Mouse (Mus musculus) hindbrain, postnatal 0 days (tissue): ENCODE measurements around the gene Olfr462. TPM values are rescaled to one million over a fixed set of nuclear protein-coding genes. Genes with fewer than 3 reads are reported as not detected.

Experiments used
- ATAC-seq: fragments of 200-750 bp; cut with Nextera tagmentation; 2 replicates; pipeline ENCODE4 v1.8.0; 2017; ENCODE audit warnings: mild to moderate bottlenecking, moderate TSS enrichment, moderate library complexity
- DNase-seq: peaks from one replicate; pipeline ENCODE4 v3.0.0-alpha.2; 2015; ENCODE audit warnings: low spot score
- H3K27ac ChIP-seq: fragments of 300-500 bp; sonication (generic); 2 replicates; pipeline ENCODE4 v1.5.1; 2014; ENCODE audit warnings: mild to moderate bottlenecking
- H3K27me3 ChIP-seq: fragments of 300-500 bp; sonication (generic); 2 replicates; pipeline ENCODE4 v1.6.1; 2014; ENCODE audit warnings: low read length, mixed read lengths; ENCODE audit not compliant: insufficient read depth
- H3K36me3 ChIP-seq: fragments of 300-500 bp; sonication (generic); 2 replicates; pipeline ENCODE4 v1.6.1; 2014; ENCODE audit warnings: low read length, mixed read lengths; ENCODE audit not compliant: insufficient read depth
- H3K4me1 ChIP-seq: fragments of 300-500 bp; sonication (generic); 2 replicates; pipeline ENCODE4 v1.6.1; 2014; ENCODE audit warnings: antibody characterized with exemption, low read length, mixed read lengths; ENCODE audit not compliant: insufficient read depth
- H3K4me2 ChIP-seq: fragments of 300-500 bp; sonication (generic); 2 replicates; pipeline ENCODE4 v1.6.1; 2014; ENCODE audit warnings: low read depth, mild to moderate bottlenecking, low read length, moderate library complexity, mixed read lengths
- H3K4me3 ChIP-seq: fragments of 300-500 bp; sonication (generic); 2 replicates; pipeline ENCODE4 v1.5.1; 2014; ENCODE audit warnings: low read length
- H3K9ac ChIP-seq: fragments of 300-500 bp; sonication (generic); replicated peaks from 2 replicates; pipeline ENCODE4 v1.6.1; 2014; ENCODE audit warnings: mild to moderate bottlenecking, low read length, moderate library complexity, mixed read lengths
- H3K9me3 ChIP-seq: fragments of 300-500 bp; sonication (generic); 2 replicates; pipeline ENCODE4 v1.6.1; 2016; ENCODE audit warnings: low read length, mixed read lengths
- CTCF ChIP-seq: IDR thresholded peaks from 2 replicates; pipeline ENCODE4 v1.5.1; 2016; ENCODE audit warnings: antibody characterized with exemption, control low read depth, low read depth
- WGBS: fragments of 180-500 bp; shearing (Covaris S2); extraction: QIAGEN DNeasy Blood & Tissue Kit; methylation state at CpG from one replicate; pipeline ENCODE4 v1.1.7; 2014; 5-methylcytosine and 5-hydroxymethylcytosine counted together
- polyA plus RNA-seq: library from polyadenylated mRNA; unstranded; fragments of >200 nt; fragmentation: Nextera tagmentation; extraction: Ambion mirVana; gene quantifications from 2 replicates; pipeline ENCODE4 v1.2.1, GENCODE M21; 2015
- total RNA-seq: library from RNA; depleted of rRNA; stranded (reverse); fragments of >200 nt; gene quantifications from 2 replicates; pipeline ENCODE4 v1.2.3, GENCODE M21; 2014

Gene Olfr462
- total and polyA plus RNA-seq, 2 experiments from 2014 or later, result not detected

DNA sequence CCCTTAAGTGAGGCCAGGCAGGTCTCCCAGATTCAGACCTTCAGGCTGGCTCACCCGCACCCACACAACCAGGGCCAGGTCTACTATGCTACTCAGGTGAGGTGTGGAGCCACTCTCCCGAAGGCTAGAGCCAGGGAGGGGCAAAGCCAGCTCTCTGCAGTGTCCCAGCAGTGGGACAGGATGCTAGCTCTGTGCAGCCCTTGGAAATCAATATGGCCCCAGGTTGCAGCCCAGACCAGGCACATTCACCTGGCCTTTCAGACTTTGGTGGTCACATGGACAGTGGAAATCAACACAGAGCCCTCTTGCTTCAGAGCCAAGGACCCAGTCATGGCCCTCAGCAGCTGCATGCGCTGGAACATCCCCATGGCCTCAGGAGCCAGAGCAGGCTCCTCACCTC, 12.3 kb upstream of the Olfr462 start:
- no peaks in the 10 kb centered on the region for H3K4me1 ChIP-seq
- TF ChIP-seq CTCF, result no peak
- 86% methylated on average over 3 of the region's 3 CpGs for WGBS
- H3K9ac ChIP-seq, result no peak overlapping the region
- DNase-seq (no peak), ATAC-seq (no peak)
- H3K4me2 ChIP-seq, result no peak overlapping the region
- no peaks in the 10 kb centered on the region for H3K9me3 ChIP-seq
- H3K4me3 ChIP-seq, result no peak overlapping the region
- no peaks in the 10 kb centered on the region for H3K36me3 ChIP-seq
- no peaks in the 10 kb centered on the region for H3K27me3 ChIP-seq
- no peak overlapping the region for H3K27ac ChIP-seq

DNA sequence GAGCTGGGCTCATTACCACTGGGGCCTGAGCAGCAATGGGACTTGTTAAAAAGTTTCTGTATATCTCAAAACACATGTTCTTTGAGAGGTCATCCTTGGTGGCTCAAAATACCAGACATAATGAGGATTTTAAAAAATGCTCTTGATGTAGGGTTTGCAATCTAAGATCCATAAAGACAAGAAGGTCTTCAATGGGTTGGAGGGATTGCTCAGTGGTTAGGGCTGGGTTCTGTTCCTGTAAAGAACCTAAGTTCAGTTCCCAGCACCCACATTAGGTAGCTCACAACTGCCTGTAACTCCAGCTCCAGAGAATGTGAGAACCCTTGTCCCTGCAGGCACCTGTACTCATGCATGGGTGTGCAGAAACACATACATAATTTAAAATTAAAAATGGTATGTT, 5.2 kb upstream of the Olfr462 start, which contains the start of gene Olfr463:
Olfr463 (minus strand) TSS at position 101 of the 400 bp plus-strand sequence.
- ATAC-seq (no peak), DNase-seq (no peak)
- Histone ChIP-seq H3K4me2 (no peak within 1 kb of the TSS), H3K9me3 (no peaks in the 10 kb centered on the region), H3K9ac (no peak within 1 kb of the TSS), H3K36me3 (no peaks in the 10 kb centered on the region), H3K4me1 (no peaks in the 10 kb centered on the region), H3K4me3 (no peak within 1 kb of the TSS), H3K27ac (no peak within 1 kb of the TSS), H3K27me3 (no peaks in the 10 kb centered on the region)
- TF ChIP-seq CTCF, result no peak

DNA sequence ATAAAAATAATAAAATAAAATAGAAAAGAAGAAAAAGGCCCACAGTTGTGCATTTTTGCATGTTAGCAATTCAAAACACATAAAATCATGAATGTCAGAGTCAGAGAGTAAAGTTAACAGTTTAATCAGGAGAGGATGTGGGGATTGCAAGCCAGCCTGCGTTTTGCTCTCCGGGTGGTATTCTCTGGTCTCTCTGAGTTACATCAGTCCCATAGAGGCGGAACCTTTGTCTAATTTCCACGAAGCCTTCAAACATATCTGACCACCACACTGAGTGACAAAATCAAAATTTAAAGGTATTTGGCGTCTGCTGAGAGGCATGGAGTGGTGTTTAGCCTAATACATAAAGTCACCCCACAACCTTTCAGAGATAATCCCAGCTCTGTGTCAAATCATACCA, 7.2 kb downstream of the Olfr462 start:
- Histone ChIP-seq H3K9me3 (no peaks in the 10 kb centered on the region), H3K27ac (no peak overlapping the region), H3K9ac (no peak overlapping the region), H3K4me2 (no peak overlapping the region), H3K27me3 (no peaks in the 10 kb centered on the region), H3K4me1 (no peaks in the 10 kb centered on the region), H3K4me3 (no peak overlapping the region), H3K36me3 (no peaks in the 10 kb centered on the region)
- 81% methylated on average over 5 of the region's 5 CpGs for WGBS
- DNase-seq (no peak), ATAC-seq (no peak)
- no peak for TF ChIP-seq CTCF

DNA sequence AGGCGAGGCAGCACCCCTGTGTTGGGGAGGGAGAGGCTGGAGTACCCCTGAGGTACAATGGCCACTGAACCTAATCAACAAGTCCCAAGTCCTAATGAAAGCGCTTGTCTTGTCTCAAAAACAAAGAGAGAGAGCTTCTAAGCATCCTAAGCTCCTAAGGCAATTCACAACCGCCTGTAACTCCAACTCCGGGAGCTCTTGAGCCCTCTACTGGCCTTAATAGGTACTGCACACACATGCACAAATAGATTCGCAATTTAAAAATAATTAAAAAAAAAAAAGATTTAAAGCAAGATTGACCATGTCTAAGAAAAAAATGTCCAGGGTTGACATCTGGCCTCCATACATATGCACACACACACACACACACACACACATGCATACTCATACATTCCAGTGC, 8.6 kb downstream of the Olfr462 start:
- DNase-seq (peak; percentile 54), ATAC-seq (no peak)
- Histone ChIP-seq H3K27me3 (no peaks in the 10 kb centered on the region), H3K27ac (no peak overlapping the region), H3K4me1 (no peaks in the 10 kb centered on the region), H3K4me2 (no peak overlapping the region), H3K9ac (no peak overlapping the region), H3K36me3 (no peaks in the 10 kb centered on the region), H3K9me3 (no peaks in the 10 kb centered on the region), H3K4me3 (no peak overlapping the region)
- 52% methylated on average over 5 of the region's 5 CpGs for WGBS
- peak; percentile 74 for TF ChIP-seq CTCF

DNA sequence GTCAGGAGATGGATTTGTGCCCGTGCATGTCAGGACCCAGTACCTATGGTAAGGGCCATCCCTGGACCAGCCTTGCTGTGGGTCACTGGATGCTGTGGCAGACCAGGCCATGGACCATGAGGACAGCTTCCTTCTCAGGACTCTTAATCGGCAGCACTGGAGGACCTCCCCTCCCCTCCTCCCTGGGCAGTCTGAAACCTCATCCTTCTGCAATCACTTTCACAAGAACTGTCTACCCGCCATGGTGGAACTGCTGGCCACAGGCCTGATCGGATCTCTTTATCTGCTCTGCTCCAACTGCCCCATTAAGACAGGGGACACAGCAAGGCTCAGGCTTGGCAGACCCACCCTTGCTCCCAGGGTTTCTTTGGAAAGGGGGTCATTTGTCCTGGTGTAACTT, 10.4 kb downstream of the Olfr462 start:
- Histone ChIP-seq H3K4me1 (no peaks in the 10 kb centered on the region), H3K9me3 (no peaks in the 10 kb centered on the region), H3K27ac (no peak overlapping the region), H3K9ac (no peak overlapping the region), H3K27me3 (no peaks in the 10 kb centered on the region), H3K4me3 (no peak overlapping the region), H3K36me3 (no peaks in the 10 kb centered on the region), H3K4me2 (no peak overlapping the region)
- DNase-seq (no peak), ATAC-seq (no peak)
- no peak for TF ChIP-seq CTCF
- WGBS, result 82% methylated on average over 4 of the region's 4 CpGs

DNA sequence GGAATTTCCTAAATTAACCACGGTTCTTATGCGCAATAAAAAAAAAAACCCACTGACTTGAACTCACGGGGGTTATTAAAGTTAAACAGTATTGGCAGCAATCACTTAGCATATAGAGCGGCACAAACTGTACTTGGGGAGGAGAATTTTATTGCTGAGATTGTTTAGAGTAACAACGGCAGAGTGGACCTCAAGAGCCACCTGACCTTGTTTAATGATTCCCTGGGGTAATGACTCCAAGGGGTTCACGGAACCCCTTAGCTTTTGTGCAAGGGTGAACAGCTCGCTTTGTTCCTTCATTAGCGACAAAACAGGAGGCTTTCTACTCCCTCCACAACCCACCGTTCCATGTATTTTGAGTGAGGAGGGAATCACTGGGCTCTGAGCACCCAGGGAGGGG, 12.2 kb downstream of the Olfr462 start:
- H3K27me3 ChIP-seq, result no peaks in the 10 kb centered on the region
- 67% methylated on average over 9 of the region's 9 CpGs for WGBS

DNA sequence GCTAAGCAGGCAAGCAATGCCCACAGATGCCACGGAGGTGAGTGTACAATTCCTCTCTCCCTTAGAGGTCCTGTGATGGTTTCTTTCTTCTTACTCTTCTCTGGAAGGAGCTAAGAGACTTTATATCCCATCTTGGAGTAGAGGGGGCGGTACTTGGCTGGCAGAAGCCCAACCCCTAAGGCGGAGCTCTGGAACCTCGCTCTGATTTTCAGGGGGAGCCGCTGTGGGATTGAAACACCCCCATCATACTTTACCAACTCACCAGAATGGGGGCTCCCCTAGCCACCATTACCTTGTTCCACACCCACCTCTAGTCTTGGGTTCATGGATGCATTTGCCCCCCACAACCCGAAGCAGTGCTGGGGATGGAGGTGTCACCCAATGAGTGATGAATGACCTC, 16.6 kb downstream of the Olfr462 start, which contains the start of gene Epx:
Epx (minus strand) TSS at position 101 of the 400 bp plus-strand sequence.
- Histone ChIP-seq H3K9me3 (no peaks in the 10 kb centered on the region), H3K4me1 (no peaks in the 10 kb centered on the region), H3K4me3 (no peak within 1 kb of the TSS), H3K27ac (no peak within 1 kb of the TSS), H3K27me3 (no peaks in the 10 kb centered on the region), H3K4me2 (no peak within 1 kb of the TSS), H3K9ac (no peak within 1 kb of the TSS), H3K36me3 (no peaks in the 10 kb centered on the region)
- DNase-seq, result no peak
- ATAC-seq, result no peak
- 76% methylated on average over 6 of the region's 6 CpGs for WGBS
- TF ChIP-seq CTCF, result no peak

More for the DNA sequence above, 12.2 kb downstream of the Olfr462 start:
- Histone ChIP-seq H3K9me3 (no peaks in the 10 kb centered on the region), H3K4me2 (no peak overlapping the region), H3K9ac (no peak overlapping the region), H3K36me3 (no peaks in the 10 kb centered on the region), H3K27ac (no peak overlapping the region), H3K4me1 (no peaks in the 10 kb centered on the region), H3K4me3 (no peak overlapping the region)
- TF ChIP-seq CTCF, result no peak
- no peak for DNase-seq
- ATAC-seq, result no peak
